Mouse (Mus musculus) kidney, embryonic 14.5 days (tissue): ENCODE measurements around the gene Acot13. TPM values are rescaled to one million over a fixed set of nuclear protein-coding genes. Genes with fewer than 3 reads are reported as not detected.

Experiments used
- ATAC-seq: fragments of 200-750 bp; cut with Nextera tagmentation; 2 replicates; pipeline ENCODE4 v1.8.0; 2017; ENCODE audit warnings: moderate number of reproducible peaks, mild to moderate bottlenecking, moderate TSS enrichment, moderate library complexity; ENCODE audit not compliant: low FRiP score, low TSS enrichment
- H3K27ac ChIP-seq: fragments of 300-500 bp; sonication (generic); 2 replicates; pipeline ENCODE4 v1.5.1; 2014; ENCODE audit warnings: low read depth, mild to moderate bottlenecking, low read length, moderate library complexity, mixed read lengths
- H3K27me3 ChIP-seq: fragments of 300-500 bp; sonication (generic); 2 replicates; pipeline ENCODE4 v1.6.1; 2014; ENCODE audit warnings: mild to moderate bottlenecking, low read length; ENCODE audit not compliant: control insufficient read depth, insufficient read depth
- H3K36me3 ChIP-seq: fragments of 300-500 bp; sonication (generic); 2 replicates; pipeline ENCODE4 v1.6.1; 2014; ENCODE audit warnings: low read length, mixed read lengths; ENCODE audit not compliant: control insufficient read depth, insufficient read depth
- H3K4me1 ChIP-seq: fragments of 300-500 bp; sonication (generic); 2 replicates; pipeline ENCODE4 v1.6.1; 2014; ENCODE audit warnings: low read length, mixed read lengths; ENCODE audit not compliant: control insufficient read depth, insufficient read depth
- H3K4me2 ChIP-seq: fragments of 300-500 bp; sonication (generic); replicated peaks from 2 replicates; pipeline ENCODE4 v1.6.1; 2014; ENCODE audit warnings: low read depth, mild to moderate bottlenecking, low read length
- H3K4me3 ChIP-seq: fragments of 300-500 bp; sonication (generic); 2 replicates; pipeline ENCODE4 v1.5.1; 2014; ENCODE audit warnings: mild to moderate bottlenecking, low read length
- H3K9ac ChIP-seq: fragments of 300-500 bp; sonication (generic); 2 replicates; pipeline ENCODE4 v1.6.1; 2014; ENCODE audit warnings: low read depth, mild to moderate bottlenecking, low read length, moderate library complexity
- H3K9me3 ChIP-seq: fragments of 300-500 bp; sonication (generic); 2 replicates; pipeline ENCODE4 v1.6.1; 2016; ENCODE audit warnings: low read length; ENCODE audit not compliant: control insufficient read depth
- WGBS: fragments of 180-500 bp; shearing (Covaris S2); extraction: QIAGEN DNeasy Blood & Tissue Kit; methylation state at CpG from one replicate; pipeline ENCODE4 v1.1.7; 2014; 5-methylcytosine and 5-hydroxymethylcytosine counted together
- polyA plus RNA-seq: library from polyadenylated mRNA; unstranded; fragments of >200 nt; fragmentation: Nextera tagmentation; extraction: Ambion mirVana; gene quantifications from 2 replicates; pipeline ENCODE4 v1.2.1, GENCODE M21; 2014

The Acot13 gene
- polyA plus RNA-seq: 81.8 and 91.6 TPM in 2 replicates

DNA sequence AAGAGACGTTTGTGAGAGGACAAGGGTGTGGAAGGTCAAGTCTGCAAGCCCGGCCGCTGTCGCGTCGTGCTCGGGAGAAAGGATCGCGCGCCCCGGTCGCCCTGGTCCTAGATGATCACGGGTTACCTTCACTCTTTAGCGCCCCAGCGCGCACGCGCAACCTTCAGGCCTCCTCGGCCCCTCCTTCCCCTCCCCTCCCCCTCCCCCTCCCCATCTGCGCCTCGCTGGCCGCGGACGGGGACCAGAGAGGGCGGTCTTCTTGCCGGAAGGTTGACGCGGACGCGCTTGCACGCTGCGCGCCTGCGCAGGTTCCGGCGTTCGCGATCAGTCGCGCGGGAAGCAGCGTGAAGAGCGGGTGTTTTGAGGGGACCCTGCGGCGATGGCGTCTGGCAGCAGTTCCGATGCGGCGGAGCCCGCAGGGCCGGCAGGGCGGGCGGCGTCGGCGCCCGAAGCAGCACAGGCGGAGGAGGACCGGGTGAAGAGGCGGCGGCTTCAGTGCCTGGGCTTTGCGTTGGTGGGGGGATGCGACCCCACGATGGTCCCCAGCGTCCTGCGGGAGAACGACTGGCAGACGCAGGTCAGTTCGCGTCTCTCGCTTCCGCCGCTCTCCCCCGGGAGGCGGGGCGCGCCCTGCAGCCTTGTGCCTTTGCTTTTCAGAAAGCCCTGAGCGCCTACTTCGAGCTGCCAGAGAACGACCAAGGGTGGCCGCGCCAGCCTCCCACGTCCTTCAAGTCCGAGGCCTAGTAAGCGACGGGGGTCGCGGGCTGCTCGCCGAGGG lies at the start of gene Acot13, which contains the start of gene Tdp2:
Gene Acot13 (minus strand): TSS at position 188 of the 778 bp plus-strand sequence.
Gene Tdp2 (plus strand): TSS at position 327 of the 778 bp plus-strand sequence.
- no peaks in the 10 kb centered on the region for H3K27me3 ChIP-seq
- H3K9ac ChIP-seq: peak within 1 kb of the TSS; percentile 95
- H3K4me1 ChIP-seq: peaks cover 18% of the 10 kb centered on the region
- peak within 1 kb of the TSS; percentile 95 for H3K4me3 ChIP-seq
- peak within 1 kb of the TSS; percentile 73 for H3K4me2 ChIP-seq
- WGBS: under 1% methylated on average over 85 of the region's 90 CpGs
- H3K27ac ChIP-seq: peak within 1 kb of the TSS; percentile 92
- H3K9me3 ChIP-seq: no peaks in the 10 kb centered on the region
- ATAC-seq: peak; percentile 97
- peaks cover 4% of the 10 kb centered on the region; the same call in 1 of the 2 replicates for H3K36me3 ChIP-seq

- Histone ChIP-seq H3K4me2 (no peak overlapping the region), H3K27ac (no peak overlapping the region; the same call in 1 of the 2 replicates), H3K9me3 (peaks cover 5% of the 10 kb centered on the region; the same call in 1 of the 2 replicates), H3K4me1 (0 out of 2 replicates have a peak, but pooled peaks cover 3% of the 10 kb centered on the region), H3K36me3 (no peaks in the 10 kb centered on the region), H3K4me3 (no peak overlapping the region), H3K27me3 (no peaks in the 10 kb centered on the region), H3K9ac (no peak overlapping the region)
- ATAC-seq: no peak
- 88% methylated on average over 5 of the region's 5 CpGs for WGBS
Observed at GRCm38 (mm10) chr13:24880704-24881103, 49.4 kb upstream of the Acot13 start.

DNA sequence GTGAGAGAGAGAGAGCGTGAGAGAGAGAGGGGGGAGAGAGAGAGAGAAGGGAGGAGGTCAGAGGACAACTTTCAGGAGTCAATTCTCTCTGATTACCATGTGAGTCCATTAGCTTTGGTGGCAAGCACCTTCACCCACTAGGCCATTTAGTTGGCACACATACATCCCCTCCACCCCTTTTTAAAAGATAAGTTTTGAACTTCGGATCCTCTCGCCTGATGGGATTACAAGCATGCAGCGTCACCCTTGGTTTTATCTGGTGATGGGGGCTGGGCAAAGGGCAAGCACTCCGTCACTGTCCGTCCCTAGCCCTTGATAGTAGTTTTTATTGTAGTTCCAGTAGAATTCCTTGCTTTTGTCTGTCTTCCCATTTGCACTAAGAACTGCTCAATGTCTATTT lies 48.9 kb upstream of the Acot13 start:
- WGBS: 75% methylated on average over 6 of the region's 6 CpGs
- H3K36me3 ChIP-seq: no peaks in the 10 kb centered on the region
- peaks cover 8% of the 10 kb centered on the region; the same call in 1 of the 2 replicates for H3K9me3 ChIP-seq
- no peak overlapping the region for H3K4me3 ChIP-seq
- H3K9ac ChIP-seq: no peak overlapping the region
- H3K4me2 ChIP-seq: no peak overlapping the region
- H3K4me1 ChIP-seq: 0 out of 2 replicates have a peak, but pooled peaks cover 3% of the 10 kb centered on the region
- no peaks in the 10 kb centered on the region for H3K27me3 ChIP-seq
- peak overlapping the region; percentile 42 for H3K27ac ChIP-seq
- no peak for ATAC-seq

GRCm38 (mm10) chr13:24879359-24880040 lies 48.2 kb upstream of the Acot13 start:
- no peaks in the 10 kb centered on the region for H3K27me3 ChIP-seq
- 64% methylated on average over 15 of the region's 15 CpGs for WGBS
- peak; percentile 91 for ATAC-seq
- no peak overlapping the region for H3K4me2 ChIP-seq
- H3K4me1 ChIP-seq: 0 out of 2 replicates have a peak, but pooled peaks cover 3% of the 10 kb centered on the region
- H3K36me3 ChIP-seq: no peaks in the 10 kb centered on the region
- peak overlapping the region; percentile 42; the same call in 1 of the 2 replicates for H3K27ac ChIP-seq
- H3K9ac ChIP-seq: no peak overlapping the region
- H3K4me3 ChIP-seq: no peak overlapping the region
- H3K9me3 ChIP-seq: peaks cover 9% of the 10 kb centered on the region; the same call in 1 of the 2 replicates

DNA sequence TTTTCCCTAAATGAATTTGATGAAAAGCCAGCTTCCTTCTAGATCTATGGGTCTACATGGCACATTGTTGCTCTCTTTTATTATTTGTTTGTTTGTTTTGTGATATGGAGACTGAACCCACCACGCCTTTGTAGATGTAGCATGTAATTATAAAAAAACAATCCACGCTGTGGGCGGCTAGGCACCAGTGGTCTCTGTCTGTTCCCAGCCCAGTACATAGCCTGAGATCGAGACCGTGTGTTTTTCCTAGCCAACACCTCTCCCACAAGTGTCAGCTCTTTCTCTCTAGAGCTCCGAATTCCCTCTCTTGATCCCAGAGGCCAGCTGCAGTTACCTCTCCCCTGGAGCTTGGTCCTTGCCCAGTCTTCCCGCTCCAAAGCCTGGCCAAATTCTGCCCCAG lies 36.9 kb upstream of the Acot13 start:
- Histone ChIP-seq H3K4me2 (no peak overlapping the region), H3K9me3 (no peaks in the 10 kb centered on the region), H3K4me3 (no peak overlapping the region), H3K27ac (peak overlapping the region; percentile 24; the same call in 1 of the 2 replicates), H3K4me1 (no peaks in the 10 kb centered on the region; the same call in 1 of the 2 replicates), H3K9ac (no peak overlapping the region), H3K27me3 (no peaks in the 10 kb centered on the region), H3K36me3 (no peaks in the 10 kb centered on the region)
- WGBS: 64% methylated on average over 7 of the region's 7 CpGs
- peak; percentile 66; the same call in 1 of the 2 replicates for ATAC-seq

DNA sequence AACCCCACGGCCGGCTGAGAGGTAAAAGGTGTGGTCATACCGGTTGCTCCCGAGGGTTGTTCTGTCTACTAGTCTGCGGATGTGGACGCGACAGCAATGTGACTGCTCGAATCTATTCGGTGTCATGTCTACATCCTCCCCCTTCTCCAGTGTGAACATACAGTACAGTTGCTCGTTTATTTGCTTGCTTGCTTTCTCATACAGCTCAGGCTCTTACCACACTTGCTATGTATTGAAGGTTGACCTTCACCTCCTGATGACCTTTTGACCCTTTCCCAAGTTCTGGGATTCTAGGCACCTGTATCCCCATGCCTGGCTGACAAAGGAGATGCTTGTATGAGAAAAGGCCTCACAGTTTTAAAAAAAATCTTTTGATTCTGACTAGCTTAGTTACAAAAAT lies 36.4 kb upstream of the Acot13 start:
- WGBS: 83% methylated on average over 10 of the region's 10 CpGs
- Histone ChIP-seq H3K9ac (no peak overlapping the region), H3K4me3 (no peak overlapping the region), H3K27me3 (no peaks in the 10 kb centered on the region), H3K4me1 (no peaks in the 10 kb centered on the region; the same call in 1 of the 2 replicates), H3K4me2 (no peak overlapping the region), H3K9me3 (no peaks in the 10 kb centered on the region), H3K27ac (no peak overlapping the region), H3K36me3 (no peaks in the 10 kb centered on the region)
- 0 out of 2 replicates have a peak, but pooled peaks have one; percentile 33 for ATAC-seq

- peak overlapping the region; percentile 55; the same call in 1 of the 2 replicates for H3K27ac ChIP-seq
- H3K27me3 ChIP-seq: no peaks in the 10 kb centered on the region
- peaks cover 3% of the 10 kb centered on the region; the same call in 1 of the 2 replicates for H3K4me1 ChIP-seq
- no peaks in the 10 kb centered on the region for H3K9me3 ChIP-seq
- no peak overlapping the region for H3K4me2 ChIP-seq
- 31% methylated on average over 9 of the region's 9 CpGs for WGBS
- no peak overlapping the region for H3K9ac ChIP-seq
- peak; percentile 75 for ATAC-seq
- no peak overlapping the region for H3K4me3 ChIP-seq
- H3K36me3 ChIP-seq: no peaks in the 10 kb centered on the region
Observed at GRCm38 (mm10) chr13:24866430-24867402, 35.4 kb upstream of the Acot13 start.

- ATAC-seq: no peak
- H3K4me3 ChIP-seq: no peak overlapping the region
Observed at GRCm38 (mm10) chr13:24862520-24862919, 31.2 kb upstream of the Acot13 start.

More at GRCm38 (mm10) chr13:24862520-24862919, 31.2 kb upstream of the Acot13 start:
- H3K27ac ChIP-seq: no peak overlapping the region
- H3K4me2 ChIP-seq: no peak overlapping the region
- 68% methylated on average over 7 of the region's 7 CpGs for WGBS
- H3K9ac ChIP-seq: no peak overlapping the region
- no peaks in the 10 kb centered on the region for H3K9me3 ChIP-seq
- H3K36me3 ChIP-seq: no peaks in the 10 kb centered on the region
- H3K4me1 ChIP-seq: peaks cover 3% of the 10 kb centered on the region; the same call in 1 of the 2 replicates
- no peaks in the 10 kb centered on the region for H3K27me3 ChIP-seq
